Mouse (Mus musculus) granulocyte monocyte progenitor cell, adult 5-6 weeks (primary cell): ENCODE measurements around the gene Dnal4. TPM values are rescaled to one million over a fixed set of nuclear protein-coding genes. Genes with fewer than 3 reads are reported as not detected.

Experiments used
- ATAC-seq: replicated peaks from 2 replicates; pipeline ENCODE4 v1.8.0; 2016; ENCODE audit warnings: mild to moderate bottlenecking, moderate TSS enrichment, inconsistent platforms; ENCODE audit not compliant: poor library complexity, severe bottlenecking
- total RNA-seq, 2 experiments: library from RNA; stranded (forward) in 1 of 2; stranded (reverse) in 1 of 2; fragments of 200-712, 200-1000 nt in 1 of 2; fragments of >200 nt in 1 of 2; fragmentation: Nextera tagmentation in 1 of 2; gene quantifications; 2 replicates each; pipeline ENCODE4 v1.2.3; 2014 to 2017

Dnal4 gene
- total RNA-seq, 2 experiments from 2014 or later, result 9.5 to 13.5 TPM

DNA sequence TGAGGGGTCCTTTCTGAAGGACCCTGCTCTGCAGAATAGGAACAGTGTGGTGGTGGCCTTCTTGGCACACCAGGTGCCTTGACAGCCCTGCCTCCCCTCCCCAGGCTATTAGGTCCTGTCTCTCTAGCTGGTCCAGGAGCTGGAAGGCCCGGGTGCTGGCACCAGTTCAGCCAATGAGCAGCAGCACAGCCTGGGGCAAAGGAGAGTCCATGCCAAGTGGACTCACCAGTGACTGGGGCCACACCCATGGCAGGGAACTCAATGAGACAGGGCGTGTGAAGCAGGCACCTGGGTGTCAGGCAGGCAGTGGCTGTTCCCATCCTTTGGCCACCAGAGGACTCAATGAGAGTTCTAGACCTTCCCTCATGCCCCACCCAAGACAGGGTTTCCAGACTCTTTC, 12.3 kb downstream of the Dnal4 start:
- no peak for ATAC-seq

DNA sequence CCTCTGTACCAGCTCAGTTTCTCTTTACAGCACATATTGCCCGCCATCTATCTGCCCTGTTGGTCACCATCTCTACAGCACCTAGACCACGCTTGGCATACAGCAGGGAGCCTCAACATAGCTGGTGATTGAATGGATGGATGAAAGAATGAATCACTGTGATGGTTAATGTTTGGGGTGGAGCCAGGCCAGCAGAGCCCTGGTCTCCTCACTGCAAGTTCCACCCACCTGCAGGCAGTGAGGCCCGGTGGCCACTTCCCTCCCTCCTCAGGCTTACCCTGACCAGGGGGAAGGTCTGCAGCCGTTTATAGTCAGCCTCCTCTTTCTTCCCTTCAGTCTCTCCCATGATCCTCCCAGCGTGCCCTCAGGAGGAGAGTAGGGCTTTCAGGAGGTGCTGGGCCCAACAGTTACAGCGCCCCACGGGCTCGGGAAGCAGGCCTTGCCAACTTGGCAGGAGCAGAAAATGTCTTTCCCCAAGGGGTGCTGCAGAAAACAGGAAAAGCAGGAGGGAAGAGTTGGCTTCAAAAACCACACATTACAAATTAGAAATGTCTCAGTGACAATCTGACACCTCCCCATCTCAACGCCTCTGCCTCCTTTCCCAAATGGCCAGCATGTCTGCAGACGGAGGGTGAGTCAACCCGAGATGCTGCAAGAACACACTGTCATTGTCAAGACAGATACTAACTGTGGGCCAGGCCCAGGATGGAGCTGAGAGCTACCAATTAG, 12.9 kb downstream of the Dnal4 start:
- ATAC-seq, result no peak

DNA sequence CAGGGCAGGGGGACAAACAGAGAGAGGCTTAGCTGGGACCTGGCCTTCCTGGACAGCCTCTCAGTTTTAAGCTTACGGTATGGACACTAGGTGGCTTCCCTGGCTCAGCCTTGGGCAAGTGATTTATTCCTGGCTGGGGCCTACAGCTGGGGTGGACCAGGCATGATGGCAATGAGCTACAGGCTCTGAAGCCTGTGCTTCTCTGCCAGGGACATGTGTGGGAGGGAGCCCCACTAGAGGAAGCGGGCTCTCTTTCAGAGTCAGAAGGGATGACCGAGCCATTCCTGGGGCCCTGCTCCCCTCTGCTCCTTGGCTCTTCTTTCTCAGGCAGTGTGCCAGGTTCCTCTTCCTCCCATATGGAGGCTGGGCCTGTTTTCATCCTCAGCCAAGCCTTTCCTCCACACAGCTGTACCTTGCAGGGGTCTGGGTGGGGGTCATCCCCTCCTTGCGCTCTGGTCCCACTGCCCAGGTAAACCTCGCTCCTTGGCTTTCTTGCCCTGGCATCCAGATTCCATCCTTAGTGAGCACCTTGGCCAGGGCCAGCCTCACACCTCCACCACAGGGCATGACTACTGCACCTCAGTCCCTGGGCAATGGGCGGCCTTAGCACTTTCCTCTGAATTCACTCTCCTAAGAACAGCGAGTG, 13.9 kb downstream of the Dnal4 start:
- ATAC-seq, result no peak

DNA sequence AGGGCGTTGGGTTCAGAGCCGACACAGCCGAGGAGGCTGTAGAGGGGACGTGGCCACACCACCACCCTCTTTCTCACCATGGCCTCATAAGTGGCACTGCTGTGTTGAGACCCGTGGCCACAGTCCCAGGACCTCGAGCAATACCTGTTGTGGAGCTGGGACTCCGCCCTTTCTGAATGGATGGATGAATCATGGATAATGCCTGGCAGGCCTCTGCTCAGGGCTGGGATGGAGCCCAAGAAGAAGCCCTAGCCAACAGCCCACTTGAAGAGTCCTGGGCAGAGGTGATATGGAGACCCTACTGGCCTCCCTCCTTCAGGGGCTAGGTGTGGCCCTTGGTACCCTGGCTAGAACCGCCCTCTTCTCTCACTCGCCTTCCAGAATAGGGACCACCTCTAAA, 14.6 kb downstream of the Dnal4 start:
- ATAC-seq, result no peak

DNA sequence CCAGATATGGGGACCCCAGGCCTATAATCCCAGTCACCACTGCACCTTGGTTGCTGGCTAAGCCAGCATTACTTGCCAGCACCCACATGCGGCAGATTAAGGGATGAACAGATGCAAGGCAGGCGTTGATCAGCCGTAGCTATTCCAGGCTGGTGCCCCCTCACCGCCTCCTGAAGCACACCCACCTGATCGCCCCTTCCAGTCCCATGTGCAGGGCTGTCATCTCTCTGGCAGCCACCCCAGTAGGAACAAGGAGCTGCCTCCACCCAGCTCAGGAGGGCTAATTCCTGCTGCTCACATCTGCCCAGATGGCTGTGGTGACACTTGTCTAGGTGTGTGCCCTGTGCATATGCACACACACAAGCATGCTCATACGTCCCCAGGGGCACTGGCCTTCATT, 16.7 kb downstream of the Dnal4 start:
- no peak for ATAC-seq

DNA sequence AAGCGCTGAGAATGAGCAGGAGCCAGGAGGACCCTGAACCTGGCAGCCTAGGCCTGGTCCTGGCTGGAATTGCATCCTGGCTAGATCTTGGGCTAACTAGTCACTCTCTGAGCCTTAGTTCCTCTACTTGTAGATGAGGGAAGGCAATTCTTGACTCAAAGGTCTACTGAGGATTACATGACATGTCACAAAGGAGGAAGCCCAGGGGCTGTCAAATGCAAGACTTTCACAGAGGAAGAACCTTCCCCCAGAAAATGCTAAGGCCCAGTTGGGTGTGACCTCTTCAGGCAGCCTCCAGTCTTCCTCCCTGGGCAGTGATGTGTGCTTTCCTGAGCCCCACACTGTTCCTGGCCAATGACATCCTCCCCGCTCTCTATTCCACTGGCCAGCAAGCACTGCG, 20.5 kb downstream of the Dnal4 start:
- ATAC-seq, result peak; percentile 26; the same call in 1 of the 2 replicates

DNA sequence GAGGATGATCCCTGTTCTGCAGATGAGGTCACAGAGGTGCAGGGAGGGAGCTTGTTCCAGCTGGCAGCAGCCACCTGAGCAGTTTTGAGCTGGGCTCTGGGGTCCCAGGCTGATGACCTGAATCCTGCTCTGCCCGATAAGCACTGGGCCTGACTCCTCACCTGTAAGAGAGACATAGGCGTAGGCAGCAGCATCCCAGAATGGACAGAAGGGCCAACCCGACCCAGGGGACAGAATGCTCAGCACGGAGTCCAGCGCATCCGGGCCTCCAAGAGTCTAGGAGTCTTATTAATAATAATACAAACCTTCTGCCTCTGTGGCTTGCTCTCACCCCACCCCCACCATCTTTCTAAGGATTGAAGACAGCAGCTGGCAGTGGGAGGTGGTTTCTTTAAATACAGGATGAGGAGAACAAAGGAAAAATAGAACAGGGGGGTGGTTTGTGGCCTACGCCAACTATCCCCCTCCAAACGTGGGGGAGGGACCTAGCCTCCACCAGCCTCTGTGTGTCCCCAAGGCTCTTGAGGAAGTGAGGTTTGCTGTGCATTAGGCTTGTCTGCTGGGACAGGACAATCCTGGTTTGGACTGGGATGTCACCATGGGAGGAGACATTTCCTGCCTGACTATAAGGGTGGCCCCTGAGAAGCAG, 21.5 kb downstream of the Dnal4 start:
- 0 out of 2 replicates have a peak, but pooled peaks have one; percentile 7 for ATAC-seq

DNA sequence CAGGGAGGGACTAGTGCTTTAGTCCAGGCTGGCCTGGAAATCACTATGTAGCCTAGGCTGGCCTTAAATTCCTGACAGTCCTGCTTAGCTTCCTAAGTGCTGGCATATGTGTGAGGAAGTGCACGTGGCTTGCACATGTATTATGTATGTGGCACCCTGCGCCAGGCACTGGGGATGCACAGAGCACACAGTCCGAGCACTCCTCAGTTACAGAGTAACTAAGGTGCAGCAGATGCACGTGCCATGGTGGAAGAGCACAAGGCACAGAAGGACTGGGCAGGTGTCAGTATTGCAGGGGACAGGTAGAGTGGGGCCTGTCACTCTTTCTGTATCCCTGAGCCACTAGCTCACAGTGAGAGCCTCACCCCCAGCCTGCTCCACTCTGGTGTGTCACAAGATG, 22.5 kb downstream of the Dnal4 start:
- no peak for ATAC-seq

DNA sequence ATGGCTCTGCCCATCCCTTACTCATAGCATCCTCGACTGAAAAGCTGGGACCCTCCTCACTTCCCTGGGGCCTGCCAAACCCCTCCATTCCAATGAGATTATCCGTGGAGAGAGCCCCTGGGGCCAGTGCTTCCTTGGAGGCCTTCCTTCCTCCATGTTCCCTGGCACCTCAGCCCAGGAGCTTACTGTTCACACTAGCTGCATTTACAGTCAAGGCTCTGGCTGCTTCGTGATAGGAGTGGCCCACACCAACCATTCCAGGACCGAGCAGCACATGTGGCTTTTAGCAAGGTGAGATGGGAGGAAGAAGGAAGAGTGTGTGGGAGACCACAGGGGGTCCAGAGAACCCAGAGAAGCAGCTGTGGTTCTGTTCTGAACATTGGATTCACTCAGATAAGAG, 23.8 kb downstream of the Dnal4 start:
- ATAC-seq, result no peak

DNA sequence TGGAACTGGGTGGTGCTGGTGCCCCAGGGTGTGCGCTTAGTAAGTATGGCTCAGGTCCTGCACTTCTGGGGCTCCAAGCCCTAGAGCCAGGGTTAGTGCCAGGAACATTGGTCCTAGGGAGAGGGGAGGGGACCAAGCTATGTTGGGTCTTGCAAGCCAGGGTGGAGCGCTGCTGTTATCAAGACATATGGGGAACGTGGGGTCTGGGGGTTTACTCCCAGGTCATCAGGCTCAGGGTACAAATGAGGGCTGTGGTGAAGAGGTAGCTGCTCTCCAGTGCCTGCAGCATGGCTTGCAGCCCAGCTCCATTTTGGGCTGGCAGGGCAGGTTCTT, 24.3 kb downstream of the Dnal4 start:
- no peak for ATAC-seq

DNA sequence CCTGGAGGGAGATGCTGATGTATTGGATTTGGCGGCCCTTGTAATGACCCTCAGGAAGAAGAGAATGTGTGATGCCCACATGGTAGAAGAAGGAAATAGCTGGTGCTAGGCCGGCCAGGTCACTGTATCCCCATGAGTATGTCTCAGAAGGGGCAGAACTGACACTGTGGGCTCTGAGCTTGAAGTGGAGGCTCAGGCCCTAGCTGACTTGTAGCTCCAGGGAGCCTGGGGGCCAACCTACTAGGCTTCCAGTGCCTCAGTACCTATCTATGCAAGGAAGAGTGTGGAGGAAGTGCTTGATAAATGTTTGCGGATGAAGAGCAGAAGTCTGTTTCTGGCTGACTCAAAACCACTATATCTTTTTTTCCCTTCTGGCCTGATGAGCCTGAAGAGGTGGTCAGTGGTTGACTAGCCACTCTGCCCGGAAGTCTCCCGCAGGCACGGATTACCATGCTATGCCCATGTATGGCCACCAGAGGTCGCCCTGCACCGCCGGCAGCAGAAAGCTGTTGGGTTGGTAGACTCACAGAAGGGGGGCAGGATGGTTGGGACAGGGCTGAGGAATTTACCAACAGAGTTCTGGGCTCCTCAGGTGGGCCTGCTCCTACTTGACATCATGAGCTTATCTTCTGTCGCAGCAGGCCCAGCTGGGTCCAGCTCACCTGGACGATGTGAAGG, 24.8 kb downstream of the Dnal4 start:
- peak; percentile 59 for ATAC-seq

DNA sequence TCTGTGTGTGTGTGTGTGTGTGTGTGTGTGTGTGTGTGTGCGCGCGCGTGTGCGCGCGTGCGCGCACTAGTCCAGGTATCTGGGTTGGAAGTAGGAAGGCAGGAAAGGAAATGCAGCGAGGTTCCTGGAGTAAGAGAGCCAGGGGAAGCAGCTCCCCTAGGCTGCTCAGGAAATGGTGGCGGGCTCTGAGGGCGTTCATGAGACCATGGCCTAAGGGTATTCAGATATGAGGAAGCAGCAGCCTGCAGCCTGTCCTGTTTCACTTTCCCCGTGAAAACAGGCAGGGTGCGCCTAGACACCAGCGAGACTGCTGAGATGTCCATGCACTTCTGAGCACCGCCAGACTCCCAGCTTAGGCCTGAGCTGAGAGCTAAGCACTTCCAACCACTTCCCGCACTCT, 25.9 kb downstream of the Dnal4 start:
- ATAC-seq, result peak; percentile 55

DNA sequence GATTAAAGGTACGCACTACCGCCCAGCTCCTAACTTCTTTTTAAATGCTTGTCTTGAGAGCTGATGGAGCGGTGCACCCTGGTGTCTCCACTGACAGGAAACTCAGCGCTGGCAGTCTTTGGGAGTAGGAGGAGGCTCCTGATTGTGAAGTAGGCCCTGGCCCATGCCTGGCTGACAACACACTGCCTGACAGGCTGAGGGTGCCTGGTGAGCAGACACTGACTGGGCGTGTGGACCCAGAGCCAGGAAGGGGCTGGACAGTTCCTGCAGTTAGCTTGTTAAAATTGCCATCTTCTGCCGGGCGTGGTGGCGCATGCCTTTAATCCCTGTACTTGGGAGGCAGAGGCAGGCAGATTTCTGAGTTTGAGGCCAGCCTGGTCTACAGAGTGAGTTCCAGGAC, 27.4 kb downstream of the Dnal4 start:
- ATAC-seq, result no peak

DNA sequence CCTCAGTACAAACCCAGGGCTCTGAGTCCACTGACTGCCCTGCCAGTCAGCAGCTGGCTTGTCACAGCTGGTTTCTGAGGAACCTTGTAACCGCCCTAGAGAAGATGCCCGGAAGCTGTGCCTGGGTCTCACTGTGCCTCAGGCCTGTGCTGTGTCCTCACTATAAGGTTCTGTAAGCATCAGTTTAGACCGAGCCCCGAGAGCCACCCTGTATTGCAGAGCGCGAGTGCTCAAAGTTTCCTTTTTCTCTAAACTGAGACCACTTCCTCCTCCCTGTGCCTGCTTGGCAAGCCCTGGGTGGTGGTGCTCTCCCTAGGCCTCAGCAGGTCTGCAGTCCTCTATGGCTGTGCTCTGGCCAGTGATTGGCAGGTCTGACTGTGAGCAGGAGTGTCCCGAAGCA, 28.5 kb downstream of the Dnal4 start:
- ATAC-seq, result peak; percentile 48

DNA sequence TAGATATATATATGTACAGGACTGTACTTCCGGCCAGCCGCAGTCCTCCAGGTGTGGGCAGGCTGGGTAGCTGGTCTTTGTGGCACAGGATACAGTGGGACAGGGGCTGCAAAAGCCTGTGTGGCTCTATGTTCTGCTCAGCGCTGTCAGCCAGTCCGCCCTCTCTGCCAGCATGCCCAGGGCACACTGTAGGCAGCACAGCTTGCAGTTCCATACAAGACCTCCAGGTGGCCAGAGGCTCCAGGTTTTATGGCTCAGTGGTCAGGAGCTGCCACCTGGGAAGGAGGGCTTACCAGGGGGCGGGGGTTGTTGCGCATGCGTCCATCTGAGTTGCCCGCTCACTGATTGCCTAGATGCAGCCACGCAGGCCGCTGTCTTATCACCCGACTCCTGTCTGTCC, 29.7 kb downstream of the Dnal4 start:
- ATAC-seq, result peak; percentile 28

DNA sequence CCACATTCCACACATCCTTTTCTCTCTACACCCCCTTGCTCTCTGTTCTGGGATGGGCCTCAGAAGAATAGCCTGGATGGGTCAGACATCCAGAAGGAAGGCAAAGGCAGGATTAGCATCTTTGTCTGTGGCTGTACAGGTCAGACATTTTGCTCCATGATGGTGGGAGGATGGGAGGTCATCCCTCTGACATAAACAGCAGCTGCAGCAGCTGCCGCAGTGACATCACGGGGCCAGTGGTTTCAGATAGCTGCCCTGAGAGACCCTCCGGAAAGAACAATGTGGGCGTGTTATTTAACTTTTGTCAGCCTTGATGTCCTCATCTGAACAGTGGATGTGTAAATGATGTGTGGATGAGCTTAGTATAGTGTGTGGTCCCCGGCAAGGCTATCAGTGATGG, 31.8 kb downstream of the Dnal4 start:
- ATAC-seq, result no peak

DNA sequence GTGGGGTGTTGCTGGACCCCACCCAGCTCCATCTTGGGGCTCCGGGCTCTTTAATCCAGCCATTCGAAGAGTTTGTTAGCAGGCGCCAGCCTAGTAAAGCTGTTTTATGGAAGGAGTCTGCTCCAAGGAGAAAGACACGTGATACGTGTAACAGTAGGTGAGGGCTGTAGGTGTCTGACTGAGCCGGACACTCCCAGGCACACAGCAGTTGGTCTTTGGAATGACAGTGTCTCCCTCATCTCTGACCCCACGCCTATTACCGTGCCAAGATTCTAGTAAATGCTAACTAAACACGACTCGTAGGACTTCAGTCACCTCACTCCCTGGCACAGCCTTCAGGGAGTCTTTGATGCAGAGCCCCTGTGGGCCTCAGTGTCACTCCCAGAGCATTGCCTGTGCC, 32.3 kb downstream of the Dnal4 start:
- no peak for ATAC-seq

DNA sequence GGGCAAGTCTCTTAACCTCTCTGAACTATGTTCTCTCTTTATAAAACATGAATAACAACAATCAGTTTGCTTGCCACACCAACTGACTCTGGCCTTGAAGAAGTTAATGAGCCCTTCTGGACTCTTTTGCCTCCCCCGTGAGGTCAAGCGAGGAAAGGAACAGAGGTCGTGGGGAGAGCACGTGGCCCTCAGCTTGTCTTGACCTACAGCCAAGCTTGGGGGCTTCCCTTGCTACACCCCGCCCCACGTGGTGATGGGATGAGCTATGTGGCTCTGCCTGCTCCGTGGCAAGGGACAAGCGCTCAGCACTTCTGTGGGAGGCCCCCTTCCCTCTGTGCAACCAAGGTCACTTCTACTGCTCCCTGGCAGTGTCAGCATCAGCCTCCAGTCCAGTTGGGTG, 32.9 kb downstream of the Dnal4 start:
- no peak for ATAC-seq

DNA sequence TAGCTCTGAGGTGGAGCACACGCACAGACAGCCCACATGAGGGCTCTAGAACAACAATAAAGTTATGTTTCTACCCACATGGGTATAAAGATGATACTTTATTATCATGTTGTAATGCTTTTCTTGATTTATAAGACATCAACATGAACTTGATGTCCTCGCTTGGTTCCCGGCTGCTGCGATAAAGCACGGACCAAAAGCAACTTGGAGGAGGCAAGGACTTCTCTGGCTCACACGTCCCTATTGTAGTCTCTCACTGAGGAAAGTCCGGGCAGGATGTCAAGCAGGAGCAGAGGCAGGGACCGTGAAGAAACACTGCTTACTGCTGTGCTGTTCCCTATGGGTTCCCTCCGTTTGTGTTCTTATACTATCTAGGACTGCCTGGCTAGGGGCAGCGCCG, 33.6 kb downstream of the Dnal4 start:
- no peak for ATAC-seq

DNA sequence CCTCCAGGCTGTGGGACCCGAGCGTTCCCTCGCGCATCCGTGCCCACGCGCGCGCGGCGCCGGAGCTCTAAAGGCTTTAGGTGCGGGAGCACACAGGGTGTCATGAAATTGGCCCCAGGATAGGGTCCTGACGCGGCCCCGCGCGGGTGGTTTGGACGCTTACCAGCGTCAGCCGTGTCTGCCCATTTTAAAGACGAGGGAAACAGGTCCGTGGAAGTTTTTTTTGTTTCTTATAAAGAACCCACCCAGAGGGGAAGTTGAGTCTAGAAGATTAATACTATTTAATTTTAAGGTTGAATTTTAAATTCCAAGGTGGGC, 35.0 kb downstream of the Dnal4 start:
- no peak for ATAC-seq

DNA sequence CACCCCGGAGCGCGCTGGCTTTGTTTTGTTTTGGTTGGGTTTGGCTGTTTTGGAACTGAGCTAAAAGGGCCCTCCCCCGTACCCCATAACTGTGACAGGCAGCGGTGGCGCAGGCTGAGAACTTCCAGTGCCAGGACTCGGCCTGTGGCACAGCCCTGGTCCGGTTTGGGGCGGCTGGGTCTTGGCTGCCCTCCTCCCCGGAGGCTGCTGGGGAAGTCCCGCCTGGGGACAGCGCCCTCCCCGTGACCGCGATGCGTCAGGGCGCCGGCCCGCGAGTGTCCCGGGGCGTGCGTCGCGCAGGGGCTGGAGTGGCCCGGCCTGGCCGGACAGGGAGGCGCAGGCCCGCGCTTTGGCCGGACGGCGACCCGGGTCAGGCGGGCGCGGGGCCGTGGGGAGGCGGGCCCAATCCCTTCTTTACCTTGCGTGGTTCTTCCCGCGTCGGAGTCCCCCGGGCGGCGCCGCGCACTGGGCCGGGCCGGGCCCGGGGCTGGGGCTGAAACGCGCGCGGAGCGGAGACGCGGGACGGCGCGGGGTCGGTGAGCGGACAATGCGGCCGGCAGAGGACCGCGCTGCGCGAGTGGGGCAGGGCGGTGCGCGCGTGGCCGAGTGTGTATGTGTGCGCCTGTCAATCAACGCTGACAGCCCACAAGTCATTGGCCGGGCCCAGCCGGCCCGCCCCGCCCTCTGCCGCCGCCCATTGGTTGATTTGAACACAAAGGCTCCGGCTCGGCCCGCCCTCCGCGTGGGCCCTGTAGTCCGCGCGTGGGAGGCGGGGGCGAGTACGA, 35.5 kb downstream of the Dnal4 start, which contains the start of gene Sun2:
Sun2 (minus strand) TSS at position 616 of the 785 bp plus-strand sequence.
- ATAC-seq, result peak; percentile 52
